Comparison of ENCODE assay signal across 8 mouse cellular contexts in the genomic region with DNA sequence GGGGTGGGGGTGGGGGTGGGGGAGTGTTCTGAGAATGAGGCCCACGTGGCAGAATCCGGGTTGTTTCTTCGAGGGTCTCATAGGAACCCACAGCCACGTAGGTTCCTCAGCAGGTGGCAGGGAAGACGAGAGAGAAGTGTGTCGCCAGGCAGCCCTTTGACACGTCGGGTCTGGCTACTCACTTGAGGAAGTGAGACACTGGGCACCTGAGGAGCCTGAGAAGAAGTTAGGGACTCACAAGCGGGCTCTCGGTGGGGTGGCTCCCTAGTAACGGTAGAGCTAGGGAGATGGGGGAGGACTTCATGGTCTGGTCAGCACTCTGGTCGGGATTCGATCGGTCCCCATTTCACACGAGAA. TPM values are rescaled to one million over a fixed set of nuclear protein-coding genes. Genes with fewer than 3 reads are reported as not detected.
A peak's percentile ranks its signal among the peaks of the same experiment; 100 is the strongest.
DNase-seq lines count a peak whose midpoint lies in the region; ATAC-seq and TF ChIP-seq lines count a peak whose summit lies in the region.

A gene (plus strand): TSS at position 79 of the 357 bp plus-strand sequence.

- H3K4me2 ChIP-seq in kidney, embryonic 16.5 days (replicated peaks; ENCODE audit: low read depth, low read length): peak within 1 kb of the TSS; percentile 85
- peak within 1 kb of the TSS; percentile 86 for H3K4me2 ChIP-seq in forebrain, embryonic 12.5 days
- peak within 1 kb of the TSS; percentile 78 for H3K4me2 ChIP-seq in limb, embryonic 11.5 days (ENCODE audit: low read depth, severe bottlenecking)
- peak within 1 kb of the TSS; percentile 84 for H3K4me2 ChIP-seq in neural tube, embryonic 15.5 days

- H3K27me3 ChIP-seq in kidney, embryonic 16.5 days (ENCODE audit: insufficient read depth, low read length): no peaks in the 10 kb centered on the region
- no peaks in the 10 kb centered on the region for H3K27me3 ChIP-seq in Patski
- H3K27me3 ChIP-seq in forebrain, embryonic 12.5 days: peaks cover 2% of the 10 kb centered on the region; the same call in 1 of the 2 replicates
- no peaks in the 10 kb centered on the region for H3K27me3 ChIP-seq in limb, embryonic 11.5 days (ENCODE audit: control insufficient read depth, insufficient read depth, low read length)
- H3K27me3 ChIP-seq in neural tube, embryonic 15.5 days (replicated peaks): no peaks in the 10 kb centered on the region

- peaks cover 24% of the 10 kb centered on the region for H3K36me3 ChIP-seq in kidney, embryonic 16.5 days (ENCODE audit: insufficient read depth, low read length)
- peaks cover 26% of the 10 kb centered on the region for H3K36me3 ChIP-seq in forebrain, embryonic 12.5 days (replicated peaks)
- H3K36me3 ChIP-seq in limb, embryonic 11.5 days (ENCODE audit: control insufficient read depth, insufficient read depth, low read length): peaks cover 21% of the 10 kb centered on the region
- peaks cover 20% of the 10 kb centered on the region for H3K36me3 ChIP-seq in neural tube, embryonic 15.5 days

- peak within 1 kb of the TSS; percentile 98 for H3K27ac ChIP-seq in kidney, embryonic 16.5 days (ENCODE audit: low read length)
- H3K27ac ChIP-seq in forebrain, embryonic 12.5 days: peak within 1 kb of the TSS; percentile 96
- peak within 1 kb of the TSS; percentile 94 for H3K27ac ChIP-seq in limb, embryonic 11.5 days (replicated peaks; ENCODE audit: low read depth, low read length)
- peak within 1 kb of the TSS; percentile 97 for H3K27ac ChIP-seq in neural tube, embryonic 15.5 days (replicated peaks)

- in situ Hi-C loops in Patski (cut with MboI; ENCODE audit: low pct_unique_long_range_greater_than_20kb): loop anchor here (10.0 kb wide), 1 partner anchor 765 kb away; a partner anchor contains a TSS

- intact Hi-C loops in heart, postnatal 36 days (cut with DNase I): no loop called here

- 0% methylated on average over 15 of the region's 15 CpGs for WGBS in kidney, embryonic 16.5 days
- 1% methylated on average over 15 of the region's 15 CpGs for WGBS in forebrain, embryonic 12.5 days
- under 1% methylated on average over 15 of the region's 15 CpGs for WGBS in limb, embryonic 11.5 days
- 0% methylated on average over 15 of the region's 15 CpGs for WGBS in neural tube, embryonic 15.5 days

- peak within 1 kb of the TSS; percentile 96 for H3K9ac ChIP-seq in kidney, embryonic 16.5 days (replicated peaks; ENCODE audit: low read length)
- peak within 1 kb of the TSS; percentile 88 for H3K9ac ChIP-seq in forebrain, embryonic 12.5 days
- H3K9ac ChIP-seq in limb, embryonic 11.5 days (ENCODE audit: low read length): peak within 1 kb of the TSS; percentile 96
- peak within 1 kb of the TSS; percentile 84 for H3K9ac ChIP-seq in neural tube, embryonic 15.5 days (replicated peaks)

- H3K9me3 ChIP-seq in kidney, embryonic 16.5 days (ENCODE audit: low read length): no peaks in the 10 kb centered on the region
- no peaks in the 10 kb centered on the region for H3K9me3 ChIP-seq in forebrain, embryonic 12.5 days
- no peaks in the 10 kb centered on the region for H3K9me3 ChIP-seq in limb, embryonic 11.5 days (ENCODE audit: control insufficient read depth, low read length)
- H3K9me3 ChIP-seq in neural tube, embryonic 15.5 days (replicated peaks): no peaks in the 10 kb centered on the region

- TF ChIP-seq CTCF in Patski (IDR thresholded peaks at IDR 0.05): no peak

- H3K4me1 ChIP-seq in kidney, embryonic 16.5 days (ENCODE audit: insufficient read depth, low read length): peaks cover 26% of the 10 kb centered on the region
- H3K4me1 ChIP-seq in forebrain, embryonic 12.5 days: peaks cover 31% of the 10 kb centered on the region
- H3K4me1 ChIP-seq in limb, embryonic 11.5 days (ENCODE audit: control insufficient read depth, insufficient read depth, low read length): peaks cover 15% of the 10 kb centered on the region
- H3K4me1 ChIP-seq in neural tube, embryonic 15.5 days: peaks cover 38% of the 10 kb centered on the region

- peak within 1 kb of the TSS; percentile 99 for H3K4me3 ChIP-seq in kidney, embryonic 16.5 days (ENCODE audit: low read length)
- peak within 1 kb of the TSS; percentile 96 for H3K4me3 ChIP-seq in forebrain, embryonic 12.5 days (replicated peaks)
- H3K4me3 ChIP-seq in limb, embryonic 11.5 days (ENCODE audit: low read depth, low read length): peak within 1 kb of the TSS; percentile 100
- H3K4me3 ChIP-seq in neural tube, embryonic 15.5 days (replicated peaks): peak within 1 kb of the TSS; percentile 100

- POLR2A ChIA-PET in Patski (lab: Charles Lee): no interaction called here

- no peak for DNase-seq in kidney, adult 9 months
- no peak for DNase-seq in Patski (ENCODE audit: low read depth, low spot score)
- DNase-seq in heart, postnatal 36 days: no peak
- no peak for DNase-seq in limb, embryonic 11.5 days (ENCODE audit: low spot score)
- DNase-seq in kidney, adult 11 months: no peak

- peak; percentile 47 for ATAC-seq in kidney, embryonic 16.5 days (ENCODE audit: low FRiP score, low TSS enrichment)
- peak; percentile 37 for ATAC-seq in Patski
- peak; percentile 52 for ATAC-seq in forebrain, embryonic 12.5 days (ENCODE audit: low FRiP score)
- peak; percentile 45 for ATAC-seq in limb, embryonic 11.5 days (ENCODE audit: insufficient number of reproducible peaks, low FRiP score, low TSS enrichment, low read depth)
- ATAC-seq in neural tube, embryonic 15.5 days (ENCODE audit: low FRiP score): peak; percentile 43

- CTCF ChIA-PET in Patski (lab: Charles Lee): interaction anchor here (1.6 kb wide), 1 partner anchor 10 kb away, joined by 3 read pairs; no protein-coding TSS in a partner anchor

RNA-seq across cellular contexts. Expression of the gene that starts here (rescaled TPM):
- polyA plus RNA-seq in kidney, embryonic 16.5 days (2015; fragmentation: Nextera tagmentation; extraction: Ambion mirVana): 130 and 131 TPM in 2 replicates
- polyA plus RNA-seq in Patski (2021): 57.8 TPM
- polyA plus RNA-seq in forebrain, embryonic 12.5 days (2016; fragmentation: Nextera tagmentation; extraction: Ambion mirVana): 132 and 153 TPM in 2 replicates
- total RNA-seq in heart, postnatal 36 days (2021): 10 to 100 TPM; 19.7 to 20.0 TPM
- 183 and 190 TPM in 2 replicates for polyA plus RNA-seq in limb, embryonic 11.5 days (2014; fragmentation: Nextera tagmentation; extraction: Ambion mirVana)
- polyA plus RNA-seq in neural tube, embryonic 15.5 days (2015; fragmentation: Nextera tagmentation; extraction: Ambion mirVana): 76.1 and 94.7 TPM in 2 replicates
